Mouse (Mus musculus) spleen, adult 2 months (tissue): ENCODE measurements around the gene Ttc13. TPM values are rescaled to one million over a fixed set of nuclear protein-coding genes. Genes with fewer than 3 reads are reported as not detected.

Experiments used
- DNase-seq, 2 experiments: peaks; one replicate each; pipeline versions ENCODE4 v3.0.0 to v3.0.0-alpha.2; 2012 to 2021; ENCODE audit warnings: low spot score in 2 of 2, low read depth in 1 of 2
- H3K27ac ChIP-seq: fragments of 200-500 bp; 2 replicates; pipeline ENCODE4 v1.5.1; 2012; ENCODE audit warnings: low read length, inconsistent platforms; ENCODE audit not compliant: insufficient read depth
- H3K27me3 ChIP-seq: fragments of 200-500 bp; 2 replicates; pipeline ENCODE4 v1.6.1; 2012; ENCODE audit warnings: mild to moderate bottlenecking, moderate library complexity, low read length, inconsistent platforms; ENCODE audit not compliant: control insufficient read depth, insufficient read depth
- H3K36me3 ChIP-seq: fragments of 200-500 bp; 2 replicates; pipeline ENCODE4 v1.6.1; 2012; ENCODE audit warnings: mild to moderate bottlenecking, low read length, inconsistent platforms; ENCODE audit not compliant: control insufficient read depth, insufficient read depth
- H3K4me1 ChIP-seq: fragments of 200-500 bp; 2 replicates; pipeline ENCODE4 v1.6.1; 2011; ENCODE audit warnings: inconsistent platforms; ENCODE audit not compliant: control insufficient read depth, insufficient read depth, insufficient read length
- H3K4me3 ChIP-seq: fragments of 200-500 bp; 2 replicates; pipeline ENCODE4 v1.5.1; 2011; ENCODE audit warnings: mild to moderate bottlenecking, inconsistent platforms; ENCODE audit not compliant: insufficient read depth, insufficient read length; ENCODE audit errors: extremely low read depth
- CTCF ChIP-seq: fragments of 200-500 bp; IDR thresholded peaks from 2 replicates; pipeline ENCODE4 v1.5.1; 2011; ENCODE audit warnings: mild to moderate bottlenecking, inconsistent platforms; ENCODE audit not compliant: insufficient read depth, insufficient read length, insufficient replicate concordance; ENCODE audit errors: extremely low read depth
- POLR2A ChIP-seq: fragments of 200-500 bp; IDR thresholded peaks from 2 replicates; pipeline ENCODE4 v1.6.1; 2011; ENCODE audit warnings: low read depth, low read length, inconsistent platforms
- WGBS: fragments of 180-500 bp; shearing (Covaris S2); methylation state at CpG from one replicate; pipeline ENCODE4 v1.1.7; 2018; 5-methylcytosine and 5-hydroxymethylcytosine counted together
- polyA plus RNA-seq: library from polyadenylated mRNA; depleted of rRNA; stranded (reverse); fragments of >200 nt; gene quantifications from 2 replicates; pipeline ENCODE4 v1.2.3, GENCODE M21; 2012

Ttc13 gene
- polyA plus RNA-seq, 1 experiment = 18.5 TPM

DNA sequence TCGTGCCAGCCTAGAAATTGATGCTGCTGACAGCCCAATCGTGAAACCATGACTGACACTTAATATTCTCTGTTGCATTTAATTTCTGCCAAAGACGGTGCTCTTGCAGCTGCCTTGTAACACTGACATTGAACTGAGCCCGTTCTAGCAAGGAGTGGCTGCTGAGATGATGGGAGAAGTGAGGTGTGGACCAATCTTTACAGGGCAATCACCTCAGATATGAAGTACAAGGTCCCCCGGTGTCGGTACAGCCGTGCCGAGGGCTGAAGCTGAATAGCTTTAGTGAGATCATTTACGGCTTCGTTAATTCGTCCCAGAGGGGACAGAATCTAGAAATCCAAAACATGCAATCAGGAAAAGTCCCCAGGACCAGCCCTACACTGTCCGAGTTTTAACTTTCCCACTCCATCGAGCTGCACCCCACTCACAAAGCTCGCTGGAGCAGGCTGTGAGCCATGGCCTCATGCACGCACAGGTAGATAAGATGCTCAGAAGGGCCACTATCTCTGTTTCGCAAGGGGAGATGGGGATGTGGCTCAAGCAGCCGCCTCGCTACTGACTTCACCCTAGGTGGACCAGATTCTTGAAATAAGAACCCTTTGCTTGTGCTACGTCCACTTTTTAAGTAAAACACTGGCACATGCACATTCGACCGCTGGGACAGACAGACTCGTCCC lies 26.2 kb downstream of the Ttc13 start:
- peaks cover 21% of the 10 kb centered on the region for H3K36me3 ChIP-seq
- WGBS = 96% methylated on average over 22 of the region's 22 CpGs
- no peak for TF ChIP-seq POLR2A
- TF ChIP-seq CTCF = no peak
- no peak for DNase-seq
- no peaks in the 10 kb centered on the region for H3K27me3 ChIP-seq
- no peak overlapping the region for H3K4me3 ChIP-seq
- H3K27ac ChIP-seq = no peak overlapping the region
- peaks cover 13% of the 10 kb centered on the region; the same call in 1 of the 2 replicates for H3K4me1 ChIP-seq

DNA sequence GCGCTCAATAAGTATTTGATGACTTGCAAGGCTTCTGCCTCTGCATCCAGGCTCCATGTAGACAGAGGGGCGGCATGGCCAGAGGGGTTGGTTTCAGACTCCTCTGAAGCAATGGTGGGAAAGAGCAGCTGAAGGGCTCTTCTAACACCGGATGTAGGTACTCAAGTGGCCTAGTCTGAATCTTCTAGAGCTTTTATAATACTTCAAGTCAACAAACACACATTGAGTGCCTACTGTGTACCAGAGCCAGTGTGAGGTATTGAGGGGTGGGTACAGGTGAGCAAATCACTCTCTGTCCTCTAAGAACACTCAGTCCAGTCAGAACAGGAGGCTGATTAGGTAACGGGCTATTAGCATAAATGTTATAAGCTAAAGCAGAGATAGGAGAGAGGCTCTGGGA lies 30.1 kb downstream of the Ttc13 start:
- 96% methylated on average over 4 of the region's 4 CpGs for WGBS

DNA sequence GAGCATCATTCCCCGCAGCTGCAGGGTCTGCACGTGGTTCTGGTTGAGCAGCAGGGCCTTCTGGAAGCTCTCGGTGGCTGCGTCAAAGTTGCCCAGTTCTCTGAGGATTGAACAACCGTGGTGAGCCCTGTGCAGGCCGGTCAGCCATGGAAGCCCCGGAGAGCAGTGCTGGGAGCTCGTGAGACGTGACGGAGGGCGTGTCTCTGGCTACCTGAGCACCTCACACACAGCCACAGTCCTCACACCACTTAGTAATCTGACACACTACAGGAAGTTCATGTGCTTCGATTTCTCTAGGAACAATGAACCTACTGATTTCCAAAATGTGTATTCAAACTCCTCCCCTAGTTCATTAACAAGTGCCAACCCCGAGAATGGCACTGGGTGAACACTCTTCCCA lies 32.9 kb downstream of the Ttc13 start:
- TF ChIP-seq CTCF = no peak
- no peak for TF ChIP-seq POLR2A
- Histone ChIP-seq H3K4me3 (no peak overlapping the region), H3K27me3 (no peaks in the 10 kb centered on the region), H3K4me1 (no peaks in the 10 kb centered on the region), H3K27ac (no peak overlapping the region), H3K36me3 (peaks cover 29% of the 10 kb centered on the region)
- no peak for DNase-seq
- WGBS = 92% methylated on average over 13 of the region's 13 CpGs

More for the DNA sequence above, 30.1 kb downstream of the Ttc13 start:
- Histone ChIP-seq H3K36me3 (peaks cover 30% of the 10 kb centered on the region), H3K27ac (no peak overlapping the region), H3K4me3 (no peak overlapping the region), H3K4me1 (no peaks in the 10 kb centered on the region), H3K27me3 (no peaks in the 10 kb centered on the region)
- no peak for DNase-seq
- TF ChIP-seq CTCF = no peak
- TF ChIP-seq POLR2A = no peak

DNA sequence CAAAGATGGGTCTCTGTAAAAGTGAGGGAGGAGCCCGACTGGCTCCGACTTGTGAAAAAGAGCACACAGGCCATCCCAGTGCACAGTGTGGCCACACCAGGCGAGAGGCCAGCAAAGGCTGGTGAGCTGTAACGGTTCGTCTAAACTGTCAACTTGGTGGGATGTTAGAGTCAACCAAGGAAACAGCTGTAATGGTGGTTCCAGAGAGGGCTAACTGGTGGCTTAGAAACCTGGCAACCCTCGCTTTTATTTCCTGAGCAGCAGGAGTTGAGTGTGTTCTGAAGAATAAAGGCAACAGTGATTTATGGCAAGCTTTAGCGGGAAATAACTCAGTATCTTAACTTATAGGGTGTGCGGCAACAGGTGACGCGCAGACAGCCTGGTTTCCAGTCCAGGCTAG lies 39.6 kb downstream of the Ttc13 start:
- H3K4me1 ChIP-seq = no peaks in the 10 kb centered on the region
- H3K4me3 ChIP-seq = no peak overlapping the region
- no peak for DNase-seq
- no peaks in the 10 kb centered on the region for H3K27me3 ChIP-seq
- 57% methylated on average over 10 of the region's 10 CpGs for WGBS
- TF ChIP-seq CTCF (no peak), POLR2A (no peak)
- H3K36me3 ChIP-seq = peaks cover 41% of the 10 kb centered on the region
- no peak overlapping the region for H3K27ac ChIP-seq

DNA sequence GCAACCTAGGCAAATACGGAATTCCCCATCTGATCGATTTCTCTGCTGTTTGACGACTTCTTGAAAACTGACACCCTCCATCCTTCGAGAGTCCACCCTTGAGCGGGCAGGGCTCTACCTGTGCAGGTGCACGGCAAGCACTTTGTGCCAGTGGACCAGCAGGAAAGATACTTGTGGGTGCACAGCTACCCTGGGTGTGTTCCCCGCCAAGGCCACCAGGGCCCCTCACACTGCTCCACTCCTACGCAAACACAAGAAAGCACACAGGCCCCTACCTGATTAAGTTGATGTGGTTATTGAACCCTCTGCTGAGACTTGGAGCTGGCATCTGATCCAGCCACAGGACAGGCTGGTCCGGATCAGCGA lies 40.0 kb downstream of the Ttc13 start:
- no peak overlapping the region for H3K27ac ChIP-seq
- WGBS = 78% methylated on average over 10 of the region's 10 CpGs
- no peak for DNase-seq
- H3K27me3 ChIP-seq = no peaks in the 10 kb centered on the region
- peaks cover 41% of the 10 kb centered on the region for H3K36me3 ChIP-seq
- TF ChIP-seq POLR2A = no peak
- TF ChIP-seq CTCF = no peak
- no peaks in the 10 kb centered on the region for H3K4me1 ChIP-seq
- H3K4me3 ChIP-seq = no peak overlapping the region

DNA sequence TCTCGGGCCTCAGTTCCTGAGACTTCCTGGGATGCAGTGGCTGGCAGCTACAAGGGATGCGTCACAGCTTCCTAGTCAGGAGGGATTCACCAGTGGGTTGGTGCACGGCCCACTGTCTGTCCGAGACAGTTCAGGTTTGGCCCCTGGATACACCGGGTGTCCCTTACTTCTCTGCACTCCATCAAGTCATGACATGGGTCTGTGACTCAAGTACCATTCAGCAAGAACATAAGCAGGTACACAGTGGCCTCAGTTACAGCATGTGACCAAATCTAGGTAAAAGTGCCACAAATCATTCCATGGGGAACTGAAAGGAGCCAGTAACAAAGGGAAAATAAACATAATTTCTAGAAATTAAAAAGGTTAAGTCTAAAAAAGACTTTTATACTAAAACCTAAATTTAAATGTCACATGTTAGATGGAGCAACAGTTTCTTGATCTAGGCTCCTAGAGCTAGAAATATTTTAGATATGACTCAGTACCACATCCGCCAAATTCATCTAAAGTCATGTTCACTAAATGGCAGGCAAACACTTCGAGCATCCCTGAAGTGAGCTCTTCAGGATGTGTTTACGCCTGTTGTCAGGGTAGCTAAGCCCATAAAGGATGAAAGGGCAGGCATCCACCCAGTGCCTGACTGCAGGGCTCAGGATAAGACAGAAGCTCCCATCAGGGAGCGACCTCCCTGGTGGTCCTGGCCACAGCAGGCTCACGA lies 40.5 kb downstream of the Ttc13 start:
- TF ChIP-seq POLR2A = no peak
- TF ChIP-seq CTCF = no peak
- H3K4me1 ChIP-seq = no peaks in the 10 kb centered on the region
- 92% methylated on average over 10 of the region's 10 CpGs for WGBS
- no peaks in the 10 kb centered on the region for H3K27me3 ChIP-seq
- H3K27ac ChIP-seq = no peak overlapping the region
- H3K36me3 ChIP-seq = peaks cover 41% of the 10 kb centered on the region
- H3K4me3 ChIP-seq = no peak overlapping the region
- no peak for DNase-seq

DNA sequence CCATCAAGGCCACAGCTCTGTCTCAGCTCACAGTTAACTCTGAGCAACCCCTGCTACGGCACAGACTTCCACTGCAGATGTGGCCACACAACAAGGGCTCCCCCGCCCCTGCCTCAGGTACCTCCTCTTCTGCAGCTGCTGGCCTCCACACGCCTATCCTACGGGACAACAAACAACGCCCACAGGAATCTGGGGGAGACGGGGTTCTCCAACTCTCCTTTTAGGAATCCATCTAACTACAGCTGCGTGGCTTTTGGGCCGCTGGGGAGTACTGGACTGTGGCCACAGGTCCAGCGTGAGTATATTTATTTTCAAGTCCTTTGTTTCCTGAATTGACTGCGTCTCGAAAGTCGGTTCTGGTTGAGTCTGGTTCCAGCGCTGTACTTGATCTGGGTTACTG lies 43.5 kb downstream of the Ttc13 start:
- 94% methylated on average over 13 of the region's 13 CpGs for WGBS
- Histone ChIP-seq H3K4me3 (no peak overlapping the region), H3K27ac (no peak overlapping the region), H3K4me1 (no peaks in the 10 kb centered on the region), H3K27me3 (no peaks in the 10 kb centered on the region), H3K36me3 (peaks cover 39% of the 10 kb centered on the region)
- no peak for TF ChIP-seq CTCF
- TF ChIP-seq POLR2A = no peak
- no peak for DNase-seq
